Mouse (Mus musculus) left cerebral cortex, postnatal 36 days (tissue): Measurements from ENCODE around the gene Insl6. TPM values are rescaled to one million over a fixed set of nuclear protein-coding genes. Genes with fewer than 3 reads are reported as not detected.

Source experiments
- DNase-seq, 2 experiments: peaks; one replicate each; pipeline ENCODE4 v3.0.0; 2021 to 2022; ENCODE audit warnings: low spot score in 2 of 2, mixed read lengths in 1 of 2
- intact Hi-C: fragments of 180-260 bp; cut with DNase I; formaldehyde crosslinking; loops from one replicate; pipeline ENCODE4 v1.15.1; 2025
- total RNA-seq, 2 experiments: library from RNA; stranded (reverse); gene quantifications; 2 replicates each; pipeline ENCODE4 v1.2.3; 2021

The Insl6 gene
- total RNA-seq, 2 experiments from 2014 or later = 0.96 TPM; not detected in 1

GRCm38 (mm10) chr19:29360251-29360650 is 35.1 kb upstream of the Insl6 start:
- DNase-seq = no peak
- intact Hi-C loops = no loop called here

GRCm38 (mm10) chr19:29356281-29356680 is 31.1 kb upstream of the Insl6 start:
- intact Hi-C loops = loop anchor here (5.0 kb wide), 2 partner anchors 146 to 379 kb away; no protein-coding TSS in a partner anchor
- DNase-seq = no peak

- peak; percentile 79 for DNase-seq
- intact Hi-C loops = loop anchor here (1.0 to 5.0 kb wide), 4 partner anchors 147 to 578 kb away; no protein-coding TSS in a partner anchor
These were observed 30.0 kb upstream of the Insl6 start for GRCm38 (mm10) chr19:29354895-29355877.

GRCm38 (mm10) chr19:29350991-29351390 is 25.8 kb upstream of the Insl6 start:
- no peak for DNase-seq
- intact Hi-C loops = no loop called here

- intact Hi-C loops = no loop called here
- DNase-seq = no peak
These were observed 20.5 kb upstream of the Insl6 start for GRCm38 (mm10) chr19:29345636-29346035.

- DNase-seq = no peak
- intact Hi-C loops = no loop called here
These were observed 19.7 kb upstream of the Insl6 start for GRCm38 (mm10) chr19:29344868-29345267.

GRCm38 (mm10) chr19:29342281-29342680 is 17.1 kb upstream of the Insl6 start:
- no peak for DNase-seq
- intact Hi-C loops = no loop called here

- intact Hi-C loops = no loop called here
These were observed 15.9 kb upstream of the Insl6 start for GRCm38 (mm10) chr19:29341029-29341428.

GRCm38 (mm10) chr19:29336624-29337023 is 11.5 kb upstream of the Insl6 start:
- intact Hi-C loops = no loop called here
- no peak for DNase-seq

More at GRCm38 (mm10) chr19:29341029-29341428, 15.9 kb upstream of the Insl6 start:
- DNase-seq = no peak

GRCm38 (mm10) chr19:29334068-29334745 is 9.1 kb upstream of the Insl6 start, which contains the start of gene Rln1:
Gene Rln1 (minus strand): TSS chr19:29334670.
- peak; percentile 23 to 24 for DNase-seq
- intact Hi-C loops = no loop called here

GRCm38 (mm10) chr19:29326822-29327552 is 1.8 kb upstream of the Insl6 start:
- intact Hi-C loops = no loop called here
- DNase-seq = no peak

- DNase-seq = no peak
- intact Hi-C loops = no loop called here
These were observed 1.2 kb upstream of the Insl6 start for GRCm38 (mm10) chr19:29326396-29326795.

- no peak for DNase-seq
- intact Hi-C loops = no loop called here
These were observed 660 bp upstream of the Insl6 start for GRCm38 (mm10) chr19:29325852-29326180.

GRCm38 (mm10) chr19:29323416-29324049 is 1.6 kb downstream of the Insl6 start:
- intact Hi-C loops = no loop called here
- no peak for DNase-seq

GRCm38 (mm10) chr19:29312661-29313060 is 12.5 kb downstream of the Insl6 start:
- intact Hi-C loops = no loop called here
- no peak for DNase-seq

GRCm38 (mm10) chr19:29311791-29312190 is 13.4 kb downstream of the Insl6 start:
- DNase-seq = peak in 1 of 2 experiments; percentile 31
- intact Hi-C loops = no loop called here

GRCm38 (mm10) chr19:29308832-29309231 is 16.3 kb downstream of the Insl6 start:
- intact Hi-C loops = no loop called here
- no peak for DNase-seq

GRCm38 (mm10) chr19:29302119-29302518 is 23.0 kb downstream of the Insl6 start:
- no peak for DNase-seq
- intact Hi-C loops = no loop called here

GRCm38 (mm10) chr19:29300919-29301318 is 24.2 kb downstream of the Insl6 start:
- DNase-seq = no peak
- intact Hi-C loops = no loop called here
